8 mouse cellular contexts compared by ENCODE assay signal in the genomic region with DNA sequence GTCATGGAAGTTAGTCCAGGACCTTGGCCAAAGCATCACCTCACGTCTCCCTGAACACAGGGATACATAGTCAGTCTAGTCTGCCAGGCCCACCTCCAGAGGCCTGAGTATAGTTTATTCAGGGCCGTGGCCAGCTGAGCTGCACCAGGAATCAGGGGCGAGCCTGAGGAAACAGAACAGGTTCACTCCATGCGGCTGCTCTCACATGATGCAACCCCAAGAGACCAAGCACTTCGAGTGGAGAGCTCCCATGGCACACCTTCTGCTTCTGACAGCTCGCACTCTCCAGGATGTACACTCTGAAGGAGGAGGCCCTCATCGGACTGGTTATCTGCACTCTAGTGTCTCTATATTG.
A peak's percentile ranks its signal among the peaks of the same experiment; 100 is the strongest.
DNase-seq lines count a peak whose midpoint lies in the region; ATAC-seq and TF ChIP-seq lines count a peak whose summit lies in the region.

No protein-coding gene starts in this region.

- H3K36me3 ChIP-seq in heart, embryonic 13.5 days, result peaks cover 33% of the 10 kb centered on the region
- peaks cover 16% of the 10 kb centered on the region for H3K36me3 ChIP-seq in limb, embryonic 14.5 days (ENCODE audit: control insufficient read depth, insufficient read depth, low read length)

- 22% methylated on average over 7 of the region's 7 CpGs for WGBS in heart, embryonic 13.5 days
- 39% methylated on average over 7 of the region's 7 CpGs for WGBS in limb, embryonic 14.5 days

- no peak overlapping the region for H3K4me2 ChIP-seq in heart, embryonic 13.5 days
- no peak overlapping the region for H3K4me2 ChIP-seq in limb, embryonic 14.5 days (replicated peaks; ENCODE audit: low read depth, low read length, severe bottlenecking)

- peak overlapping the region; percentile 70 for H3K27ac ChIP-seq in heart, embryonic 13.5 days (replicated peaks)
- peak overlapping the region; percentile 82 for H3K27ac ChIP-seq in limb, embryonic 14.5 days (replicated peaks; ENCODE audit: low read depth, low read length)

- no peak overlapping the region for H3K4me3 ChIP-seq in heart, embryonic 13.5 days
- no peak overlapping the region for H3K4me3 ChIP-seq in limb, embryonic 14.5 days (replicated peaks; ENCODE audit: low read length)

- no peaks in the 10 kb centered on the region for H3K27me3 ChIP-seq in heart, embryonic 13.5 days (replicated peaks)
- no peaks in the 10 kb centered on the region for H3K27me3 ChIP-seq in limb, embryonic 14.5 days (ENCODE audit: control insufficient read depth, insufficient read depth, low read length)

- TF ChIP-seq POLR2A in limb, embryonic 14.5 days (IDR thresholded peaks at IDR 0.05; ENCODE audit: borderline replicate concordance, extremely low read depth, insufficient read depth, insufficient read length), result no peak

- peaks cover 66% of the 10 kb centered on the region for H3K4me1 ChIP-seq in heart, embryonic 13.5 days
- H3K4me1 ChIP-seq in limb, embryonic 14.5 days (ENCODE audit: control insufficient read depth, insufficient read depth, low read length), result peaks cover 58% of the 10 kb centered on the region

- DNase-seq in heart, postnatal 10 days, result no peak
- DNase-seq in T-cell, adult 2 months (ENCODE audit: low spot score), result peak; percentile 33
- no peak for DNase-seq in limb, embryonic 14.5 days (ENCODE audit: low spot score)
- DNase-seq in embryo, embryonic 10.5 days (ENCODE audit: low spot score), result no peak
- DNase-seq in right cerebral cortex, postnatal 10 days (ENCODE audit: low spot score in 2 of 2), result no peak
- DNase-seq in layer of hippocampus, adult 8-10 months (ENCODE audit: low spot score in 2 of 2), result no peak

- H3K9me3 ChIP-seq in heart, embryonic 13.5 days, result no peaks in the 10 kb centered on the region
- H3K9me3 ChIP-seq in limb, embryonic 14.5 days (ENCODE audit: control insufficient read depth, low read length), result no peaks in the 10 kb centered on the region

- intact Hi-C loops in heart, postnatal 10 days (cut with DNase I), result no loop called here

- ATAC-seq in heart, embryonic 13.5 days (ENCODE audit: extremely low read depth, insufficient number of reproducible peaks, low FRiP score, low TSS enrichment), result 0 out of 2 replicates have a peak, but pooled peaks have one; percentile 11
- ATAC-seq in granulocyte monocyte progenitor cell, adult 5-6 weeks (replicated peaks; ENCODE audit: poor library complexity, severe bottlenecking), result peak; percentile 31
- ATAC-seq in limb, embryonic 14.5 days (ENCODE audit: low FRiP score, low read depth), result 0 out of 2 replicates have a peak, but pooled peaks have one; percentile 17

- no peak overlapping the region for H3K9ac ChIP-seq in heart, embryonic 13.5 days
- H3K9ac ChIP-seq in limb, embryonic 14.5 days (ENCODE audit: low read depth, low read length, severe bottlenecking), result no peak overlapping the region
